Mouse (Mus musculus) adrenal gland, adult 18-20 months (tissue): ENCODE results near the gene Srl. TPM values are rescaled to one million over a fixed set of nuclear protein-coding genes. Genes with fewer than 3 reads are reported as not detected.
A peak's percentile ranks its signal among the peaks of the same experiment; 100 is the strongest.

ENCODE experiments used
- DNase-seq, 2 experiments: peaks; one replicate each; pipeline ENCODE4 v3.0.0; 2021 to 2022; ENCODE audit warnings: low spot score in 2 of 2
- total RNA-seq, 2 experiments: library from RNA; stranded (reverse); gene quantifications; 1 replicate in 1 of 2; 2 replicates in 1 of 2; pipeline ENCODE4 v1.2.3; 2021

Gene Srl
- total RNA-seq, 2 experiments from 2014 or later = 7.3 to 8.3 TPM

- no peak for DNase-seq
Observed at GRCm38 (mm10) chr16:4519825-4520224, 21.8 kb downstream of the Srl start.

GRCm38 (mm10) chr16:4519157-4519556 lies 22.5 kb downstream of the Srl start:
- no peak for DNase-seq

GRCm38 (mm10) chr16:4517906-4518305 lies 23.7 kb downstream of the Srl start:
- no peak for DNase-seq

GRCm38 (mm10) chr16:4514383-4514782 lies 27.2 kb downstream of the Srl start:
- DNase-seq = no peak

GRCm38 (mm10) chr16:4512661-4513438 lies 28.8 kb downstream of the Srl start:
- DNase-seq = no peak

- DNase-seq = no peak
Observed at GRCm38 (mm10) chr16:4511371-4511770, 30.2 kb downstream of the Srl start.

GRCm38 (mm10) chr16:4506181-4506580 lies 35.4 kb downstream of the Srl start:
- DNase-seq = no peak

GRCm38 (mm10) chr16:4503495-4503894 lies 38.1 kb downstream of the Srl start:
- no peak for DNase-seq

GRCm38 (mm10) chr16:4502568-4502967 lies 39.0 kb downstream of the Srl start:
- DNase-seq = no peak

GRCm38 (mm10) chr16:4501703-4502102 lies 39.9 kb downstream of the Srl start:
- DNase-seq = no peak

- no peak for DNase-seq
Observed at GRCm38 (mm10) chr16:4500598-4501385, 40.8 kb downstream of the Srl start.

- no peak for DNase-seq
Observed at GRCm38 (mm10) chr16:4497762-4498607, 43.6 kb downstream of the Srl start.

- no peak for DNase-seq
Observed at GRCm38 (mm10) chr16:4496470-4496869, 45.1 kb downstream of the Srl start.

- no peak for DNase-seq
Observed at GRCm38 (mm10) chr16:4495861-4496260, 45.8 kb downstream of the Srl start.

GRCm38 (mm10) chr16:4492777-4493563 lies 48.6 kb downstream of the Srl start:
- DNase-seq = no peak

GRCm38 (mm10) chr16:4489114-4489624 lies 52.4 kb downstream of the Srl start:
- DNase-seq = peak; percentile 92 to 95

GRCm38 (mm10) chr16:4480616-4481265 lies 60.9 kb downstream of the Srl start:
- no peak for DNase-seq

GRCm38 (mm10) chr16:4477591-4478215 lies 63.9 kb downstream of the Srl start:
- DNase-seq = no peak
